ENCODE assay signal across 12 mouse cellular contexts in the genomic region with DNA sequence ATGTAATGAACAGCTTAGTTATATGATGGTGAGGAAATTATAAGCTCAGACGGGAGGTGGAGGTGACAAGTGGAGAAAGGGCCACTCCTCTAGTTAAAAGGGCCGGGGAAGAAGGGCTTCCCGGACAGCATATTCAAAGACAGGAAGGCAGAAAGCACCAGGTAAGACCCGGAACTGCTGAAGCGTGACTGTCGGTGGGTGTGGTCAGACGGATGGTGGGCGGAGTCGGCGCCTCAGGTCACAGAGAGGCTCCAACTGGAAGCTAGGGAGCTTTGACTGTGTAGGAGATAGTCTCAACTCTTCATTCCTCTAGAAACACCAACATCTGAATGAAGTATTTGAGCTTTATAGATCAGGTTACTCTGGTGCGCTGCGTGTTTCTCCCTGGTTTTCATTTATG. TPM values are rescaled to one million over a fixed set of nuclear protein-coding genes. Genes with fewer than 3 reads are reported as not detected.
DNase-seq lines count a peak whose midpoint lies in the region; ATAC-seq and TF ChIP-seq lines count a peak whose summit lies in the region.
"Had no signal": no experiment of that assay in that cellular context is flagged by ENCODE, and none has a peak within 500 bp of the region (broad histone marks: within the 10 kb centered on the region; RNA-seq: fewer than 3 reads in every experiment).

No protein-coding gene starts in this region.

- no peak overlapping the region for H3K4me3 ChIP-seq in thymus, adult 2 months (ENCODE audit: control insufficient read depth, insufficient read depth, low read length)
- H3K4me3 ChIP-seq in intestine, embryonic 15.5 days (replicated peaks), result no peak overlapping the region
- no peak overlapping the region for H3K4me3 ChIP-seq in forebrain, embryonic 11.5 days (ENCODE audit: low read depth, low read length)
- H3K4me3 ChIP-seq: forebrain, embryonic 12.5 days; megakaryocyte, embryonic 14.5 days had no signal

- H3K27me3 ChIP-seq in thymus, adult 2 months (ENCODE audit: control insufficient read depth, insufficient read depth, low read length), result no peaks in the 10 kb centered on the region
- H3K27me3 ChIP-seq in intestine, embryonic 15.5 days (replicated peaks), result no peaks in the 10 kb centered on the region
- no peaks in the 10 kb centered on the region for H3K27me3 ChIP-seq in forebrain, embryonic 11.5 days (ENCODE audit: control insufficient read depth, insufficient read depth, low read length)
- H3K27me3 ChIP-seq: forebrain, embryonic 12.5 days had no signal

- no peak overlapping the region for H3K9ac ChIP-seq in intestine, embryonic 15.5 days
- H3K9ac ChIP-seq in forebrain, embryonic 11.5 days (ENCODE audit: low read length), result no peak overlapping the region
- H3K9ac ChIP-seq: forebrain, embryonic 12.5 days had no signal

- H3K4me2 ChIP-seq in intestine, embryonic 15.5 days (replicated peaks), result peak overlapping the region; percentile 33; the same call in 1 of the 2 replicates
- no peak overlapping the region for H3K4me2 ChIP-seq in forebrain, embryonic 11.5 days (ENCODE audit: low read depth, low read length, severe bottlenecking)
- H3K4me2 ChIP-seq: forebrain, embryonic 12.5 days had no signal

- no peaks in the 10 kb centered on the region for H3K36me3 ChIP-seq in thymus, adult 2 months (ENCODE audit: control insufficient read depth, insufficient read depth, low read length)
- H3K36me3 ChIP-seq in intestine, embryonic 15.5 days, result no peaks in the 10 kb centered on the region
- no peaks in the 10 kb centered on the region for H3K36me3 ChIP-seq in forebrain, embryonic 11.5 days (ENCODE audit: control insufficient read depth, insufficient read depth, low read length)
- H3K36me3 ChIP-seq: forebrain, embryonic 12.5 days had no signal

- H3K4me1 ChIP-seq in thymus, adult 2 months (replicated peaks; ENCODE audit: control insufficient read depth, insufficient read depth, low read length), result peaks cover 2% of the 10 kb centered on the region; the same call in 1 of the 2 replicates
- H3K4me1 ChIP-seq in intestine, embryonic 15.5 days (replicated peaks), result peaks cover 3% of the 10 kb centered on the region; the same call in 1 of the 2 replicates
- H3K4me1 ChIP-seq in forebrain, embryonic 11.5 days (replicated peaks; ENCODE audit: control insufficient read depth, insufficient read depth, low read length), result no peaks in the 10 kb centered on the region
- H3K4me1 ChIP-seq: forebrain, embryonic 12.5 days had no signal

- H3K27ac ChIP-seq in thymus, adult 2 months (ENCODE audit: control insufficient read depth, insufficient read depth, low read length), result no peak overlapping the region
- 0 out of 2 replicates have a peak overlapping the region, but pooled peaks have one; percentile 52 for H3K27ac ChIP-seq in intestine, embryonic 15.5 days
- no peak overlapping the region for H3K27ac ChIP-seq in forebrain, embryonic 11.5 days (ENCODE audit: low read depth, low read length)
- H3K27ac ChIP-seq: forebrain, embryonic 12.5 days had no signal

- peak; percentile 92 for ATAC-seq in intestine, embryonic 15.5 days
- ATAC-seq in forebrain, embryonic 11.5 days (replicated peaks; ENCODE audit: low FRiP score), result no peak

- 70% methylated on average over 12 of the region's 12 CpGs for WGBS in thymus, adult 2 months
- WGBS in intestine, embryonic 15.5 days, result 29% methylated on average over 12 of the region's 12 CpGs
- WGBS in forebrain, embryonic 11.5 days, result 41% methylated on average over 12 of the region's 12 CpGs

- no peaks in the 10 kb centered on the region for H3K9me3 ChIP-seq in intestine, embryonic 15.5 days
- no peaks in the 10 kb centered on the region for H3K9me3 ChIP-seq in forebrain, embryonic 11.5 days (ENCODE audit: control insufficient read depth, low read length)
- H3K9me3 ChIP-seq: forebrain, embryonic 12.5 days had no signal

- intact Hi-C loops in left cerebral cortex, postnatal 4 days (cut with DNase I), result no loop called here

- TF ChIP-seq CTCF in thymus, adult 2 months (IDR thresholded peaks at IDR 0.05; ENCODE audit: borderline replicate concordance, control insufficient read depth, extremely low read depth, insufficient read depth, low read length, poor library complexity), result no peak

- no peak for TF ChIP-seq POLR2A in thymus, adult 2 months (IDR thresholded peaks at IDR 0.05; ENCODE audit: control insufficient read depth, extremely low read depth, insufficient read depth, low read length, poor library complexity)

- DNase-seq in thymus, adult 2 months, result peak; percentile 23
- DNase-seq in thymus, adult 18-20 months, result no peak
- peak; percentile 46 for DNase-seq in lung, postnatal 36 days
- peak; percentile 51 for DNase-seq in thymus, postnatal 25 days
- no peak for DNase-seq in cerebellum, adult 8-10 months
- DNase-seq in forebrain, embryonic 11.5 days (ENCODE audit: low spot score), result no peak
- DNase-seq in left cerebral cortex, postnatal 4 days, result no peak
- DNase-seq: cerebellum, adult 18-20 months had no signal

RNA-seq across cellular contexts. Expression of gene Gpsm2, which starts 8.2 kb away (rescaled TPM):
- 6.2 and 7.8 TPM in 2 replicates for polyA plus RNA-seq in thymus, adult 2 months (2012; rRNA removed)
- polyA plus RNA-seq in intestine, embryonic 15.5 days (2015; fragmentation: Nextera tagmentation; extraction: Ambion mirVana), result 49.1 and 56.1 TPM in 2 replicates
- polyA plus RNA-seq in forebrain, embryonic 11.5 days (2014; fragmentation: Nextera tagmentation; extraction: Ambion mirVana), result 120 TPM in 2 replicates
- total RNA-seq in left cerebral cortex, postnatal 4 days (2021), result 10 to 100 TPM; 13.9 to 16.2 TPM

RNA-seq across cellular contexts. Expression of gene Aknad1, which starts 9.1 kb away (rescaled TPM):
- polyA plus RNA-seq in thymus, adult 2 months (2012; rRNA removed), result 0.05 TPM in 1 of 2 replicates, not detected in the other
- polyA plus RNA-seq in intestine, embryonic 15.5 days (2015; fragmentation: Nextera tagmentation; extraction: Ambion mirVana), result 0.10 TPM in 1 of 2 replicates, not detected in the other
- polyA plus RNA-seq in forebrain, embryonic 11.5 days (2014; fragmentation: Nextera tagmentation; extraction: Ambion mirVana), result not detected in 2 replicates
- not detected for total RNA-seq in left cerebral cortex, postnatal 4 days (2021)
- polyA plus RNA-seq: forebrain, embryonic 12.5 days; heart, embryonic 16.5 days had no signal

Comparison
In these comparisons a context has a peak if more than half of its experiments do, and no peak if none do; other contexts are left out.
1. DNase-seq: peak in thymus, adult 2 months (single experiment), lung, postnatal 36 days (single experiment) and thymus, postnatal 25 days (single experiment); none in thymus, adult 18-20 months (0 of 2), cerebellum, adult 8-10 months (single experiment), forebrain, embryonic 11.5 days (single experiment) and left cerebral cortex, postnatal 4 days (single experiment).